Mouse (Mus musculus) neutrophil, adult 5-6 weeks (primary cell): ENCODE data around the gene Odf3l1. TPM values are rescaled to one million over a fixed set of nuclear protein-coding genes. Genes with fewer than 3 reads are reported as not detected.

Experiments
- ATAC-seq: fragments of 151-379, 151-347 bp; 2 replicates; pipeline ENCODE4 v1.8.0; 2017; ENCODE audit warnings: mild to moderate bottlenecking, moderate TSS enrichment; ENCODE audit not compliant: insufficient number of reproducible peaks, poor library complexity, low FRiP score, severe bottlenecking; ENCODE audit errors: extremely low read depth
- total RNA-seq: library from RNA; stranded (forward); fragments of 200-1000 nt; gene quantifications from 2 replicates; pipeline ENCODE4 v1.2.3, GENCODE M21; 2017

The Odf3l1 gene
- total RNA-seq, 1 experiment from 2014 or later = not detected

GRCm38 (mm10) chr9:56883470-56883869 is 19.0 kb upstream of the Odf3l1 start:
- ATAC-seq = no peak

- ATAC-seq = no peak
Measured at GRCm38 (mm10) chr9:56882818-56883217, 18.3 kb upstream of the Odf3l1 start.

GRCm38 (mm10) chr9:56882283-56882682 is 17.8 kb upstream of the Odf3l1 start:
- no peak for ATAC-seq

GRCm38 (mm10) chr9:56881539-56882082 is 17.1 kb upstream of the Odf3l1 start:
- ATAC-seq = no peak

GRCm38 (mm10) chr9:56880790-56881189 is 16.3 kb upstream of the Odf3l1 start:
- ATAC-seq = no peak

- ATAC-seq = no peak
Measured at GRCm38 (mm10) chr9:56877284-56877683, 12.8 kb upstream of the Odf3l1 start.

GRCm38 (mm10) chr9:56876784-56877183 is 12.3 kb upstream of the Odf3l1 start:
- no peak for ATAC-seq

- no peak for ATAC-seq
Measured at GRCm38 (mm10) chr9:56873097-56873496, 8.6 kb upstream of the Odf3l1 start.

GRCm38 (mm10) chr9:56872105-56872903 is 7.8 kb upstream of the Odf3l1 start:
- no peak for ATAC-seq

- no peak for ATAC-seq
Measured at GRCm38 (mm10) chr9:56871191-56871590, 6.7 kb upstream of the Odf3l1 start.

GRCm38 (mm10) chr9:56870778-56871177 is 6.3 kb upstream of the Odf3l1 start:
- ATAC-seq = no peak

- ATAC-seq = no peak
Measured at GRCm38 (mm10) chr9:56869552-56869951, 5.1 kb upstream of the Odf3l1 start.

- no peak for ATAC-seq
Measured at GRCm38 (mm10) chr9:56868292-56868691, 3.8 kb upstream of the Odf3l1 start.

- ATAC-seq = no peak
Measured at GRCm38 (mm10) chr9:56866430-56866829, 2.0 kb upstream of the Odf3l1 start.

- ATAC-seq = no peak
Measured at GRCm38 (mm10) chr9:56865673-56866400, 1.4 kb upstream of the Odf3l1 start.

GRCm38 (mm10) chr9:56864832-56865231 is 353 bp upstream of the Odf3l1 start, which contains the start of gene Cspg4:
Gene Cspg4 (plus strand): TSS chr9:56865033.
- ATAC-seq = no peak

- ATAC-seq = no peak
Measured at GRCm38 (mm10) chr9:56862863-56863262, 1.6 kb downstream of the Odf3l1 start.

- ATAC-seq = no peak
Measured at GRCm38 (mm10) chr9:56860486-56861269, 3.8 kb downstream of the Odf3l1 start.

- ATAC-seq = no peak
Measured at GRCm38 (mm10) chr9:56860035-56860434, 4.4 kb downstream of the Odf3l1 start.
